Mouse (Mus musculus) thymus, postnatal 36 days (tissue): ENCODE results near the gene 2900026A02Rik.
A peak's percentile ranks its signal among the peaks of the same experiment; 100 is the strongest.

Experiments
- DNase-seq, 2 experiments: peaks; one replicate each; pipeline ENCODE4 v3.0.0; 2022; ENCODE audit warnings: mixed read lengths in 2 of 2

2900026A02Rik gene

DNA sequence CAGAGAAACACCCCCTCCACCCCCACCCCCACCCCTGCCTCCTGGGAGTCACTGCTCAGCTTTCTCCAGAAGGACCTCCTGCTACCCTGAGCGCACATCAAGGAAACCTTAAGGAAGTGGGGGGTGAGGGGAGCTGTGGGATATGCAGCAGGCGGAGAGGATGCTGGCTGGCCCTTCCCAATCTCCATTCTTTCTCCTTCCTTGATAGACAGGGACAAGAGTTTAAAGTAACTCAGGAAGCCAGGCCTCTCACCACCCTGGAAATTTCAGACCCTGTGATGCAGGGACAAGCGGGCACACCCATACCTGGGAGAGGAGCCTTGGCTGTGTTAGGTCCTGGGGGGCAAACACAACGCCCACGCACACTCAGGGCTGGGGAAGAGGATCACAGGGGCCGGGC, 10.7 kb downstream of the 2900026A02Rik start:
- DNase-seq = no peak

DNA sequence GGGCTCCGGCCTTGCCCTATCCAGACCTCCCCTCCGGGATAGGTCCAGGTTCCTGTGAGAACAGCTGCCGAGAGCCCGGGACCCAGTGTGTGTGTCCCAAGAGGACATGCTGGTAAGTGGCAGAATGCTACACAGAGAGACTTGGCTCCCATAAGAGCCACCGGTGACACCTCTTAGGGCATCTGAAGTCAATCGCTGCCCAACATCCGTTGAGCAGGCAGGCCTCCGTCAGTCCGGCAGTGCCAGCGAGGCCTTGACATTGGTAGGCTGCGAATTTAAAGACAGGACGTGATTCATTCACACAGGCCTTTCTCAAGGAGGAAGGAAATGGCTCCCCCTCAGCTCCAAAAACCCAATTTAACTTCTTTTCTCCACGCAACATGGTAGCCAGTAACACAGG, 11.1 kb downstream of the 2900026A02Rik start:
- no peak for DNase-seq

DNA sequence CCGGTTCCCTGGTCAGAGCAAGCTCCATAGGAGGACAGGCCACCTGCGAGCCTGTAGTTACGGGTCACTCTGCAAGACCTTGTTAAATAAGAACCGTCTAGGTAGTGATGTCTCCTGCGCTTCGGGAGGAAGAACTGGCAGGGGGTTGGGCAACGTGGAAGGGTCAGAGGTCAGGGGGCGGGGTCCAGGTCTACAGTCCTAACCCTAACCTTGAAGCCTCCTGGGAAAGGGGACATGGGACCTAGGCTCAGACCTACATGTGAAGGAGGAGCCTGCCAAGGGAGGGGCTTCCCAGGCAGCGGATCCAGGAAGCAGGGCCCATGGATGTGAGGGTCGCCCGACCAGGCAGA, 11.7 kb downstream of the 2900026A02Rik start:
- DNase-seq = no peak

DNA sequence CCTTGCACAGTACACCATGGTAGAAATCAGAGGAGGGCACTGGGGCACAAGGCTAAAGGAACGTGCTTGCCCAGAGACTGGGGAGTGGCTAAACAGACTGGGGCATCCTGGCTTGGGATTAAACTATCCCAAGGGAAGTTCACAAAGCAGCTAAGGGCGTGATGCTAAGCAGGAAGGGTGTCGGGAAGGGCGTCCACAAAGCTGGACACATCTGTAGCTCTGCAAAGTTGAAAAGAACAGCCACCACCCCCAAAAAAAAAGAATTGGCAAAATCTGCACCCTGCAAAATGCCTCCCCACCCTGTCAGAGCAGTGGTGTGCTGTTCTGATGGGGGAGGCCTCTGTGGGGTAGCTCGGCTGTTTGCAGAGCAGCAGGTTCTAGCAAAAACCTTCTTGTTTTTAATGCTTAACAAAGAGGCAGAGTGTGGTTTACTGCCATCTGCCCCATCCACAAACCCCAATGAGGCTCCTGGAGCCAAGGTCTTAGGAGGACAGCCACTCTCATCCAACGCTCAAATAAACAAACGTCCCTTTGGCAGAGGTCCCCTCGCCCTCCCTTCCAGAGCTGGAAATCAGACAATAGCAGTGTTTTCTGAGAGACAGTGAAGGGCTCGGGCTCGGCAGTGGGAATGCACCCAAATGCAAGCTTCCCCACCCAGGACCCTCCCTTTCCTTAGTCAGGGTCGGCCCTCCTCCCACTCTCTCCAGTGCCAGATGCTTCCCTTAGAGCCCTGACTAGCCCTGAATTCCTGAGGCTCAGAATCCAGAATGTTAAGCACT, 12.2 kb downstream of the 2900026A02Rik start:
- DNase-seq = no peak

DNA sequence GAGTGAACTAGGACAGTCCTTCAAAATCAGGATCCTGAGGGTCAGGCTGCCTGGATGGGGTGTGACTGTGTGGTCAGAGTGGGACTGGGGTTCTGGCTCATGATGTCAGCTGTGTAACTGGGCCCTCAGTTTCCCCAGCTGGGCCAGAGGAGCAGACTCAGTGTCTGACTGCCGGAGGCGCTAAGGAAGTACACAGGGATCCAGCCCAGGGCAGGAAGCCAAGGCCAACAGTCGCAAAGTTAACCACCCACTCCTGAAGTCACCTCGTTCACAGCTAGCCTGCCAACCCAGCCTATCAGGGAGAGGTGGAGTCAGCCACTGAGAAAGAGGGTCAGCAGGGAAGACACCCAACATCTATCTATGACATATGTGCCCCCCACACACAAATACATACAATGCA, 13.0 kb downstream of the 2900026A02Rik start:
- DNase-seq = no peak

DNA sequence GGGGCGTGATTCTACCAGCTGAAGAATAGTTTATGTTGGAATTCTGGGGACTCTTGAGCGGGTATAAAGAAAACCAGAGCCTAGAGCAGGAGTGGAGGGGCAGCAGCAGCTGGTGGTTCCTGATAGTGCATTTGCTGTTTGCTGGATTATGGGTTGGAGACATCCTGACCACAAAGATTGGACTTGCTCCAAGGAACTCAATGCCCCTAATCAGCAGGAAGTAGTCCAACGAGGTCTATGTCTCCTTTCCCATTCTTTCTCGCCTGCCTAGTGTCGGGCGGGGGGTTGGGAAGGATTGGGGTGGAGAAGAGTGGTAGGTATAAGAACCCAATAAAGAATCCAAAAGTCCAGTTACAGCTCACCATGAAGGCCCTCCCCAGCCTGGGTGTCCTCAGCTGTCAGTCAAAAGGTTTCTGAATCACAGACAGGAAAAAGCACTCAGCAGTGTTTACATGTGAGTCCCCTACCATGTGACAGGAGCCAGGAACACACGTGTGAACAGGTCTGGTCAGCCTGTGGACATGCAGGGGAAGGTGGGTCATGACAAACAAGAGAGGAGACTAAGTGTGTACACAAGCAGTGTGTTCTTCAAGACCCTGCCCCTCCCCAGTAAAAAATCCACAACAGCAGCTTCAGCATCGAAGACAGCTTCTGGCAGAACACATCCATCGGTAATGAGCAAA, 14.2 kb downstream of the 2900026A02Rik start:
- DNase-seq = no peak

DNA sequence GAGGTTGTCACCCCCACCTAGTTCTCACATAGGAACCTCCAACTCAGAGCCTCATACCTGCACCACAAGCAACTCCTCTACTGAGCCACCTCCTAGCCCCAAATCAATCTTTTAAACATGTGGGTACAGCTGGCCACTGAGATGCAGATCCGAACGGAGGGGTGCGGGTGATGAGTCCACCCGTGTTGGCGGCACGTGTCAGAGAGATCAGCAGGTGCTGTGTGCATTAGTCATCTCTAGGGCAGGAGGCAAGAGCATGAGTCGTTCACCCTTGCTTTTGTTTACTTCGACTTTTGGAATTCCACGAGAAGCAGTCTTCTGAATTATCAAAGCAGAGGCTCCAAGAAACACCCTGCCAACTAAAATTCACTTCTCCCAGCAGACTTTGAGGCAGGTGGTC, 16.8 kb downstream of the 2900026A02Rik start:
- no peak for DNase-seq

DNA sequence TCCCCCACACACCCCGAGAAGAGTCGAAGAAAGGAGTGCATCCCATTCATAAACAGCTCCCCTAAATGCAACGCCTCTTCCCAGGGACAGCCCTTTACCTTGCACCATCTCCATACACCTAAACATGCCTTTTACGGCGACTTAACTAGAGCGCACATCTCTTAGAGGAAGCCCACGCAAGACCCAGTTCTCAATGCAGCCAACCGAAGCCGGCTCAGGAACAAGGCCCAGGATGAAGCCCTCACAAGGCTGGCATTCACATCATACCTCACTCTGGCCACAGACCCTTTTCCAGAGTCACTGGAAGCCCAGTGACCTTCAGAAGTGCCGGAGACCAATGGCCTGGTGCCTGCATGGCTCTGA, 21.3 kb downstream of the 2900026A02Rik start:
- DNase-seq = no peak

DNA sequence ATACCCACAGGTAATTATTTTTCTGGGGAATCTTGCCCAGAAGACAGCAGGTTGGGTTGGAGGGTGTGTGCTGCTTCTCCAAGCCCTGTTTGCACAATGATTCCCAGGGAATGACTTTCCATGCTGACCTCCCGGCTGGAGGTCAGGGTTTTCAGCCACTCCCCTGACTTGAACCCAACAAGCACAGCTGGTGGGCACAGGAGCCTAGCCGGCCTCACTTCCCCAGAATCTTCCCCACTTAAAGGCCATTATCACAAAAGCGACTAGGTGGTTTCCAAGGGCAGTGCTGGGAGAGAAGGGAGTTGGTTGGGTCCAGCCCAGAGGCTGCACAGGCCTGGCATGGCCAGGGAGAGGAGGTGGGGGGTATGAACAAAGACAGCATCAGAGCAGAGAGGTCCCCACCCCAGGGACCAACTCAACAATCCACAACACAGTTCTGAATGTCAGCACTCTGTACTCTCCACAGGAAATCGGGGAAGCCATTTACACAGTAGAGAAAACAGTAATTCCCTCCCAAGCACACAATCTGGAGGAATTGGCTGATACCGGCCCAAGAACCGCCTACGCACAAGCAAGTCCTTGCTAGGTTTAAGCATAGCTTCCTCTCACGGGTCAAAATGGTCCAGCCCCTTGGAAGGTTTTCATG, 21.8 kb downstream of the 2900026A02Rik start:
- DNase-seq = no peak

DNA sequence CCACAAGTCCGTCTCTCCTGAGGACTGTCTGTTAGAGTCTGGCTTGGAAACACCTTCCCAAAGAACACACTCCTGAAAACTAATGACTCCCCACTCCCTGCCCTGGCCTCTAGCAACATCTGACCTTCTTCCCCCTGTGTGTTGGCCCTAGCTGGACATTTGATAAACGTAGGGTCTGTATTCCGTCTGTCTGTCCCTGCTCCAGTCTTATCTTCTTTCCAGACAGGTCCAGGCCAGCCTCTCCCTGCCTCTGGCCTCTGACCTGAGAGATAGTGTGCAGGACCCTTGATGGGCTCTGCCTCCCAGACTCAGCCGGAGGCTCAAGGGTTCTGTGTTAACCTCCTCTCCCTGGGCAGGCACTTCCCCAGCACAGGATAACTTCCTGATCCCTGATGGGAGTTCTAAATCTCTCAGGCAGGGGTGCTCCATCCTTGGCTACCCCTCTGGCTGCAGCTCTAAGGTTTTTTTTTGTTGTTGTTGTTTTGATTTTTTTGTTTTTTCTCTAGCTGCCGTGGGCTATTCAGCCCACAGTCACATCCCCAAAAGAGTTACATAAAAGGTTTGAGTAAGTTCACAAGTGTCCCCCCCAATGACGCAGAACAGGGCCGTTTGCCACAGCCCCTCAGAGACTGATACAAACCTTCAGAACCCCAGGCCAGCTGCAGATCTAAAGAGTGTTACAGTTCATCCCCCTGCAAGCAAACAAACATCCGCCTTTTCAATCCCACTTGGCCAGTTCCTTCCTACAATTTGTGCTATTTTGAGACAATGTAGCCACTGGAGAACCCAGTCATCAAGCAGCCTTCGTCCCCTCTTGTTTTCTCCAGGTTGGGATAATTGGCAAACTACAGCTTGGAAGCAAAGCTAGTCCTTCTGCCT, 23.9 kb downstream of the 2900026A02Rik start:
- no peak for DNase-seq

DNA sequence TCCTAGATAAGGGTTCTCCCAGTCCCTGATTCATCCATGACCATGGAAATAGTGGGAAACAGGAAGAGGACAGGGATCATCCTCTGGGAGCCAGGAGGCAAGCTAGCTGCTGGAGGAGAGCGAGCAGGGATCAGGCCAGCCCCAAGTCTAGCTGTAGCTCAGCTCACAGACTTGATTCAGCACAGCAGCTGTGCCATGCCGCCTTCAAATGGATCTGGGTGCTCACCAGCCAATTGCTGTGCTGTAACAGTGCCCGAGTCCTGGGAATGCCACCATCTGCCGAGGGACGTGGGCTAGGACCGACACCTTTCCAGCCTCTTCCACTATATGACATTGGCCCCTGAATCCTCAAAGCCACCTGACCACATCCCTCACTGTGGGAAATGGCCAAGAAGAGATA, 25.1 kb downstream of the 2900026A02Rik start:
- DNase-seq = no peak

DNA sequence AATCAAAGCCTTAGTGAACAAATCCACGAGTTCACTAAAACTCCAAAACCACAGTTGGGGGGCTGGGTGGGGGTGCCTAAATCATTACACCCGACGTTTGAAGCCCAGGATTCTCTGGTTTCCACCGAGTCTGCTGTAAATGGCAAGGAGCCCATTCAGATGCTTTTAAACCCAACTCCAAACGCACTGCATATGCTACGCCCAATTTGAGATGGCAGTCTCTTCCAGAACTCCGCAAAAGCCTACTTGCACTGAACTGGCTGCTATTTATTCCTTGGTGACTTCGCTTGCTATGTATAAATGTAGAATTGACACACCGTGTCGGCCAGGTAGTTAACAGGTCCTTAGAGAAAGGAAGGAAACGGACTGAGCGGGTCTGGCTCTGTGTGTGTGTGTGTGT, 25.6 kb downstream of the 2900026A02Rik start:
- DNase-seq = no peak

DNA sequence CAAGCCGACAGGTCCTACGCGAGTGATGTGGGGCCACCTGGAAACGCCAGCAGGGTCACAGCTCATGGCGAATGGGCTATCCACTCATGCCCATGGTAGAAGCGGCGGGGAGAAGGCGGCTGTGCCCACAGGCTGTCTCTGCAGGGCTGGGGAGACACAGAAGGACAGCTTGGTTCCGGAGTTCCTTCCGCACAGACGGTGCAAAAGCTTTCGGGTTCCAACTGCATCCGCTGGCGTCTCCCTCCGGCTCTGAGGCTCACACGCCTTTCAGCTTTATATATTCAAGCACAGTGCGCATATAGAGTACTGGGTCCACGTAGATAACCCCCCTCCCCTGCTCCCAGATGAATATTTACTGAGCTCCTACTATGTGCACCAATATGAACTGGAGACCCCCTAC, 27.3 kb downstream of the 2900026A02Rik start:
- no peak for DNase-seq

DNA sequence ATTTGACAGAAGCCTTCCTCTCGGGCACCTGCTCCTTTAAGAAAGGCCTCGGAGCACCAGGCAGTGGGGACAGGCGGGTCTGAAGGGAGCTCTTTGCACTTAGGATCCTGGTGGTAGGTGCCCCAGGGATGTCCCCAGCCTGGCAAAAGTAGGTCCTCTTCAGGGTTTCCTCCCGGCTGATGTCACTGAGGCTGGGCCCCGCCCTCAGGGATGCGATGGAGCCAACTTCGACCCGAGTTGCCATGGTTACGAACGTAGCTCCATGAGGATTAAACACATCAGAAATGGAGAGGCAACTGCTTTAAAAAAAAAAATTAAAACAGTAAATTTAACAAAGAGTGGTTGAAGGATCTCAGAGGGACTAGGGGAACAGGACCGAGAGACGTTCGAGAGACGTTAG, 29.1 kb downstream of the 2900026A02Rik start:
- no peak for DNase-seq

DNA sequence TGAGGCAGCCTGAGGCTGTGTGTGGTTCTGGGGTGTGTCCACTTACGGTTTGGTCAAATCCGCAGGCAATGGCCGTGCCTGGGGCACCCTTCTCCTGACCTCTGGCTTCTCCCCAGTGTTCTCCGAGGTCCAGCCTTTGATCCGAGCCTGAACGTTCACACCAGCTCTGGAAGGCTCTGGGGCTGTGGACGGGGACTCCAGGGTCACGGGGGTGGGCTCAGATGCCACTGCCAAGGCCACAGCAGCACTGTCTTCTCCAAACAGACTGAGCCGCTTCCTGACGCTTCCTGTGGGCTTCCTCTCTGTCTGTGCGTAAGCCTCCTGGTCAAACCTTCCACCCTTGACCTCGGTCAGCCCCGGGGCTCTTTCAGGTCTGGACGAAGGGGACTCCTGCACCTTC, 30.5 kb downstream of the 2900026A02Rik start:
- DNase-seq = no peak

DNA sequence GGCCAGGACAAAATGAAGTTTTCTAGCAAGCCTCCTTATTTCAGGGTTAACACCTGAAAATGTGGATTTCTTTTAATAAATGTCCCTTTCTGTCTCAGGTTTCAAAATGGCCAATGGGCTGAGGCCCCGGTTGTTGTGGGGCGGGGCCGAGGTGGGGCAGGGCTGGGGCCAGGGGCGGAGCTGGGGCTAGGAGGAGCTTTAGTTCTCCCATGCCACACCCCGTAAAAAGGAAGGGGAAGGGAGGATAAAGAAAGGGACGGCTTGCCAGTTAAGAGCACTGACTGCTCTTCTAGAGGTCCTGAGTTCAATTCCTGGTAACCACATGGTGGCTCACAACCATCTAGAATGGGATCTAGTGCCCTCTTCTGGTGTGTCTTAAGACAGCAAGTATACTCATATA, 39.6 kb downstream of the 2900026A02Rik start:
- no peak for DNase-seq

DNA sequence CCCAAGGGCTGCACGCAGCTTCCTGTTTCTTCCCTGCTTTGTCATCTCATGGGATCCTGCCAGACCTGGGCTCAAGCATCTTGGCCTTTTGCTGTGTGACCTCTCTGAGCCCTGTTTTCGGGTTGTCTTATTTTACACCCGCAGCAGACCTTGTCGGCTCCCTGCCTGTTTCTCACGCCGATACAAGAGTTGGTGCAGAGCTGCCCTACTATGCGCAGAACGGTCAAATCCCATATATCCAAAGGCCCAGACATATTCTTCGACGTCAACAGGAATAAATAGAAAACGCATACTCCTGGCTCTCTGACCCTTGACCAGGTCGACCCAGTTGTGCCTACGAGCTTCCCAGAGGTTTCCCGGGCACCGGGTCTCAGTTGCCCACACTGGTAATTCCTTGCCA, 40.3 kb downstream of the 2900026A02Rik start:
- DNase-seq = no peak

DNA sequence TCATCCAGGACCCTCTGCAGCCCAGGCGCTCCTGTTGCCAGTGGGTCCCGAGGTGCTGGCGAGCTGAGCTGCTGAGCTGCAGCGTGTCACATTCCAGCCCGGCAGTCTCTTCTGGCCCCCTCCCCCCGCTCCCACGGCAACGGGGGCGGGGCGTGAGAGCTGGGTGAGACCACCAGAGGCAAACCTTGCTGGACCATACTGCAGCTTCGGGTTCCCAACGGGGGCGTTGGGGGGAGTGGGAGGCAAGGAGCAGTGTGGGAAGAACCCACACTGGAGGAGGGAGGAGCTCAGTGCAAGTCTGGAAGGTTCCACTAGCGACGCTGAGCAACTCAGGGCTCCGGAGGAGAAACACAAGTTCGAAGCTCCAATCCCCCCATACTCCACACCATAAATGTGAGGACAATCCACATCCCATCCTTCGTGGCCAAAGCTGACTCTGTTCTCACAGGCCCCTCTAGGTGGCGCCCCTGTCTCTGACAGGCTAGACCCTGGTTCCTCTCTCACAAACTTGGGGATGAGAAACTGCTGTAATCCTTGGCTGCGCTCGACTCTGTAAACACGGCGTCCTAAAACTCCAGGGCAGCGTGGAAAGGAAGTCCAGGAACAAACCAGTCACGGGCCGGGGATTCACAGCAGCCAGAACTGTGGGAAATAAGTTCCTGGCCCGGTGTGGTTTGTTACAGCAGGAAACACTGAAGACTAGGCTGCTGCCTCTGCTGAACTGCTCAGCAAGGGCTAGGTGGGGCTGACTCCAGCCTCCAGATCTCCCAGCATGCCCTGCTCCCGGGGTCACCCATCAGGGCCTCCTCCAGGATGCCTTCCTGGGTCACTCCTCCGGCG, 41.0 kb downstream of the 2900026A02Rik start:
- peak; percentile 42 to 55 for DNase-seq

DNA sequence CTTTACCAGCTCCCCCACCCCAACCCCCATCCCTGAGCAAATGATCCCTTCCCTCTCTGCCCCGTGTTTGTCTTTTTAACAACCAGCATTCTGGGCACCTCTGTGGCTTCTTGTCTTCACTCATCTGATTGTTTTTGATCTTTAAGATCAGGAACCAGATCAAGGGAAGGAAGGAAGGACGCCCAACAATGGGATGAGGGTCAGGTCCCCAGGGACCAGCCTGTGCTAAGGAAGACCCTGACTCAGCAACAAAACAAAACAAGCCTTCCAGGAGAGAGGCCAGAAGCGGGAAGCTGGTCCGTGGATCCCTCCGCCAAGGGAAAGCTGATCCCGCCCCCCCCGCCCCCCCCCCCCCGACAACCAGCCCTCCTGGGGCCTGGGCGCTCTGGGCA, 41.6 kb downstream of the 2900026A02Rik start:
- no peak for DNase-seq

DNA sequence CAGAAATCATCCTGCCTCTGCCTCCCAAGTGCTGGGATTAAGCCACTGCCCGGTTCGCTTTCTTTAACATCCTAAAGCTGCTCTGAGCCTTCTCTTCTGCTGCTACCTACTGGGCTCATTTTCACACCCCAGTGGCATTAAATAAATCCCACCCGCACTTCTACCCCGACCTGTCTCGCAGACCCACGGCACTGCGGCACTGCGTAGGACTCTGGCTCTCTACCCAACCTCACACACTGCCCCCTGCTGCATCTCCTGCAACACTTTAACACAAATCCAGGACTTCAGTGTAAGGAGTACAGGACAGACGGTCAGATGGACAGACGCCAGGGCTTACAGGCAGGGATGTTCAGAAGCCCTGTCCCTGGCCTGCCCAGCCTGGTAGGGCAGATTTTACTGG, 45.1 kb downstream of the 2900026A02Rik start:
- DNase-seq = no peak

DNA sequence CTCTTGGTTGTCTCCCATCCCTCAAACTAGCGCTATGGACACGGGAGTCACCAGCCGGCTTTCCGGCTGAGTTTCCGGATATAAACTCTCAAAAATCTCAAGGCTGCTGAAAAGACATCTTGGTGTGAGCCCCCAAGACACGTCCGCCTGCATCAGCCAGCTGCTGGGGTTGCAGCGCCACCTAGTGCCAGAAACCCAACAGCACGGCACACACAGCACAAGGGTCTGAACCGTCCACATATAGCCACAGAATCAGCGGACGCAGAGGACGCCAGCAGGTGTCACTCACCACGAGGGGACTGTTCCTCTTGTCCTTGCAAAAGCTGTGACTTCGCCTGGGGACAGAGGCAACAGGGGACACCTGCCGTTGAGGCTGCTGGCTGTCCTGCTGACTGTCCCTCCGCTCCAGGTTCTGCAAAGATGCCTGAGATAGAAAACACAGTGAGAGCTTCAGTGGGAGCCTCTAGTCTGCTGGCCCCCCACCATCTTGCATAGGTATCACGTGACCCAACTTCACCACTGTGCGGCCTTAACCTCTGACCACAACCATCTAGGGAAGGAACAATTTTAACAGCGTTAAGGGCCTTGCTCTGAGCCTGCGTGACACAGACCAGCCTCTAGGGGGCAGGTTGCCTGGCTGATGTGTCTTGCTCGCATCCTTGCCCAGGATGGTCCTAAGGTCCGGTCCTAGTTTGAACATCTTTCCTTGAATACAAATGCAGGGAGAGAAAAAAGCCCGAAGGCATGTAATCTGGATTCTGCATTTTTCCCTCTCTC, 45.9 kb downstream of the 2900026A02Rik start:
- DNase-seq = peak in 1 of 2 experiments; percentile 25
